Comparison of ENCODE assay signal across 15 mouse cellular contexts in the genomic region with DNA sequence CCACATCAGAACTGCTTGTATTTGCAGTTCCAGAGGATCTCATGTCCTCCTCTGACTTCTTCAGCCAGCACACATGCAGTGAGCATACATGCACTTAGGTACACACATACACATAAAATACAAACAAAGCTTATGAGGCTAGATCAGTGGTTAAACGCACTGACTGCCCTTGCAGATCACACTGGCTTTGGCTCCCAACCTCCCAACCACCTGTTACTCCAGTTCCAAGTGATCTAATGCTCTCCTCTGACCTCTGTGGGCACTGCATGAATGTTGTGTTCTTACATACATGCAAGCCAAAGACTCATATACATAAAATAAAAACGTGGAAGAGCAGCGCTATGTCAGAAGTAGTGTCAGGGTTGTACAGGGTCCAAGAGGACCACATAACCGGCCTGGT.
"Had no signal": no experiment of that assay in that cellular context is flagged by ENCODE, and none has a peak within 500 bp of the region (broad histone marks: within the 10 kb centered on the region; RNA-seq: fewer than 3 reads in every experiment).

No protein-coding gene starts in this region.

- DNase-seq: retina, postnatal 1 day; right cerebral cortex, adult 18-20 months; right cerebral cortex, postnatal 14 days; right cerebral cortex, postnatal 25 days; right cerebral cortex, postnatal 4 days; spleen, adult 18-20 months; thymus, adult 18-20 months; thymus, adult 2 months; thymus, postnatal 14 days; thymus, postnatal 25 days; thymus, postnatal 36 days; thymus, postnatal 4 days had no signal

- H3K4me3 ChIP-seq: neural tube, embryonic 15.5 days; stomach, embryonic 15.5 days had no signal

- H3K27me3 ChIP-seq: neural tube, embryonic 15.5 days; stomach, embryonic 15.5 days had no signal

- H3K9me3 ChIP-seq: neural tube, embryonic 15.5 days; stomach, embryonic 15.5 days had no signal

- H3K27ac ChIP-seq: neural tube, embryonic 15.5 days; stomach, embryonic 15.5 days; stomach, postnatal 0 days had no signal

- H3K4me1 ChIP-seq: neural tube, embryonic 15.5 days; stomach, embryonic 15.5 days had no signal

- H3K9ac ChIP-seq: neural tube, embryonic 15.5 days; stomach, embryonic 15.5 days had no signal

- H3K36me3 ChIP-seq: neural tube, embryonic 15.5 days; stomach, embryonic 15.5 days had no signal

- H3K4me2 ChIP-seq: neural tube, embryonic 15.5 days; stomach, embryonic 15.5 days had no signal
